Mouse (Mus musculus) bone marrow, adult 2 months (tissue): ENCODE data around the gene Angel1. TPM values are rescaled to one million over a fixed set of nuclear protein-coding genes. Genes with fewer than 3 reads are reported as not detected.

Source experiments
- H3K27ac ChIP-seq: fragments of 200-500 bp; 2 replicates; pipeline ENCODE4 v1.5.1; 2012; ENCODE audit warnings: low read depth, mild to moderate bottlenecking, control low read depth, inconsistent platforms, low read length; ENCODE audit not compliant: control insufficient read depth, poor library complexity, insufficient read depth
- H3K4me1 ChIP-seq: fragments of 200-500 bp; 2 replicates; pipeline ENCODE4 v1.6.1; 2011; ENCODE audit warnings: low read length; ENCODE audit not compliant: control insufficient read depth, insufficient read depth
- H3K4me3 ChIP-seq: fragments of 200-500 bp; replicated peaks from 2 replicates; pipeline ENCODE3; 2011; ENCODE audit warnings: mild to moderate bottlenecking, low read depth, low read length, control low read depth; ENCODE audit not compliant: control insufficient read depth
- CTCF ChIP-seq: fragments of 200-500 bp; IDR thresholded peaks from 2 replicates; pipeline ENCODE4 v1.5.1; 2011; ENCODE audit warnings: low read length, control low read depth; ENCODE audit not compliant: control insufficient read depth, insufficient read depth
- POLR2A ChIP-seq: fragments of 200-500 bp; IDR thresholded peaks from 2 replicates; pipeline ENCODE4 v1.6.1; 2011; ENCODE audit warnings: low read depth, mild to moderate bottlenecking, control low read depth, low read length, borderline replicate concordance; ENCODE audit not compliant: control insufficient read depth
- WGBS: fragments of 180-500 bp; shearing (Covaris S2); methylation state at CpG from one replicate; pipeline ENCODE4 v1.1.7; 2018; 5-methylcytosine and 5-hydroxymethylcytosine counted together
- polyA plus RNA-seq: library from polyadenylated mRNA; stranded (reverse); fragments of >200 nt; gene quantifications from 2 replicates; pipeline ENCODE4 v1.2.4, GENCODE M21; 2011; ENCODE audit warnings: low replicate concordance; ENCODE audit not compliant: missing spikeins, insufficient read depth, insufficient read length

The Angel1 gene
- polyA plus RNA-seq, 1 experiment, result 3.8 TPM

GRCm38 (mm10) chr12:86679546-86679930 is 46.7 kb downstream of the Angel1 start:
- no peak overlapping the region for H3K4me3 ChIP-seq
- no peaks in the 10 kb centered on the region; the same call in 1 of the 2 replicates for H3K4me1 ChIP-seq
- no peak overlapping the region for H3K27ac ChIP-seq
- 20% methylated on average over 9 of the region's 9 CpGs for WGBS
- no peak for TF ChIP-seq POLR2A

DNA sequence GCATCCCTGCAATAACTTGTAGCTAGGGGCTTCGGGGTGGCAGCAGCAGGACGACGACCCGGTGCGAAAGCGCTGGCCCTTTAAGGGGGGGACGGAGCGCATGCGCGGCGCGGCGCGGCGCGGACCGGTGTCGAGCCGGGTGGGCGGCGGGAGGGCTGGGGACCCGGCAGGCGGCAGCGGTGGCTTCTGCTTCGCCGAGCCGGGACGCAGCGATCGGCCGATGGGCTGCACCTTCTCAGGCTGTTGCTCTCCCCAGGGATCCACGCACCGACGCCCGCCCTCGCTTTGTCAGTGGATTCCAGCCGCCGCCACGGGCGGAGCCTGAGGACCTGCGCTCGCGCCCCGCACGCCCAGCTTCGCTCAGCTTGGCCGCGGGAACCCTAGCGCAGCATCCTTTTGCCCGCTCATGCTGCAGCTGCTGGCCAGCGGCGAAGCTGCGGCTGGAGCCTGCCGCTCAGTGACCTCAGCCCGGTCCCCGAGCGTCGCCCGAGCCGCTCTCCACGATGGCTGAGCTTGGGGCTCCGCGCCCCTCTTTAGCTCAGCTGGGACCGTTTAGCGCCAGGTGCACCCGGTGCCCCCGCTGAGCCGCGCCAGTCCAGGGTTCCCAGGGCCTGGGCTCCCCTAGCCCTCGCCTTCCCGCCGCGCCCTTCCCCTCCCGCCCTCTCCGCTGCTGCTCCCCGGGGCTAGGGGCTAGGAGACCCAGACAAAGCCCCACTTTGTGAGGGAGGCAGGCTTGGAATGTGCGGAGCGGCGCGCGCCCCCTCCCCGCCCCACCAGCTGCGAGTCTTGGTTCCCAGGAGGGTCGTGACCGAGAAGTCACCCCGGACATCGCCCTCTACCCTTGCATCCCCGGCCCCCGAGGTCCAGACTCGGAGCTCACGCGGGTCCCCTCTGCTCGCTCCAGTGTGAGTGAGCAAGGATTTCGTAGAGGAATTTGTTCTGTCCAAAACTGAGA is 47.4 kb downstream of the Angel1 start, which contains the start of gene Vash1:
Gene Vash1 (plus strand): TSS at position 110 of the 955 bp plus-strand sequence.
- no peak for TF ChIP-seq POLR2A
- TF ChIP-seq CTCF, result no peak
- Histone ChIP-seq H3K4me3 (peak within 1 kb of the TSS; percentile 52), H3K4me1 (no peaks in the 10 kb centered on the region; the same call in 1 of the 2 replicates), H3K27ac (no peak within 1 kb of the TSS; the same call in 1 of the 2 replicates)
- WGBS, result under 1% methylated on average over 94 of the region's 94 CpGs

GRCm38 (mm10) chr12:86672507-86672906 is 53.8 kb downstream of the Angel1 start:
- no peak overlapping the region for H3K27ac ChIP-seq
- H3K4me1 ChIP-seq, result no peaks in the 10 kb centered on the region
- TF ChIP-seq POLR2A, result no peak
- TF ChIP-seq CTCF, result no peak
- 52% methylated on average over 5 of the region's 5 CpGs for WGBS
- H3K4me3 ChIP-seq, result no peak overlapping the region

DNA sequence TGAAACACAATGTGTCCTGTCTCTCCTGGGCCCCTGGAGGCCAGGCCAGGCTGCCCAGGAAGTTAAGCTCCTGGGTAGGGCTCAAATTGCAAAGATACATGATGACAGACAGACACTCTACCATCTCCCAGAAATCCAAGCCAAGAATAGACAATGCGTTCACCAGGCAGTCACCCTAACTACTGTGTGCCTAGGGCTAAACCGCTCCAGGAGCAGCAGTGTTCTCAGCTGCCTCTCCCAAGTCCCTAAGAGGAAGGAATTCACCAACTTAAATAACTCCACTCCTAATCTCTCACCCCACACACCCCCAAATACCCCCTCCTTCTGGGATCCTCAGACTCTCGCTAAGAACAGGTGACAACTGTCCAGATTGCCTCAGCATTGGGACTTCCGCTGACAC is 54.2 kb downstream of the Angel1 start:
- WGBS, result 80% methylated on average over 4 of the region's 4 CpGs
- TF ChIP-seq CTCF (no peak), POLR2A (no peak)
- Histone ChIP-seq H3K4me1 (no peaks in the 10 kb centered on the region), H3K4me3 (no peak overlapping the region), H3K27ac (no peak overlapping the region)

- no peaks in the 10 kb centered on the region for H3K4me1 ChIP-seq
- no peak for TF ChIP-seq CTCF
- TF ChIP-seq POLR2A, result no peak
- no peak overlapping the region for H3K4me3 ChIP-seq
- no peak overlapping the region for H3K27ac ChIP-seq
- 89% methylated on average over 2 of the region's 2 CpGs for WGBS
Observed at GRCm38 (mm10) chr12:86668404-86668803, 57.9 kb downstream of the Angel1 start.

GRCm38 (mm10) chr12:86665656-86666055 is 60.6 kb downstream of the Angel1 start:
- no peaks in the 10 kb centered on the region for H3K4me1 ChIP-seq
- no peak overlapping the region for H3K4me3 ChIP-seq
- WGBS, result 42% methylated on average over 3 of the region's 3 CpGs
- no peak overlapping the region for H3K27ac ChIP-seq
- no peak for TF ChIP-seq POLR2A
- TF ChIP-seq CTCF, result no peak

- 63% methylated on average over 2 of the region's 2 CpGs for WGBS
- Histone ChIP-seq H3K27ac (no peak overlapping the region), H3K4me3 (no peak overlapping the region), H3K4me1 (no peaks in the 10 kb centered on the region)
- TF ChIP-seq POLR2A (no peak), CTCF (no peak)
Observed at GRCm38 (mm10) chr12:86660466-86660865, 65.8 kb downstream of the Angel1 start.

- TF ChIP-seq POLR2A, result no peak
- TF ChIP-seq CTCF, result no peak
- Histone ChIP-seq H3K4me3 (no peak overlapping the region), H3K27ac (no peak overlapping the region), H3K4me1 (no peaks in the 10 kb centered on the region)
- 9% methylated on average over 6 of the region's 6 CpGs for WGBS
Observed at GRCm38 (mm10) chr12:86659447-86659968, 66.8 kb downstream of the Angel1 start.
